Mouse (Mus musculus): ENCODE data around the gene Fam20a.

- TF ChIP-seq CTCF (IDR thresholded peaks at IDR 0.05; ENCODE audit: extremely low read depth, insufficient read length, insufficient replicate concordance, low read depth, low read length) (no peak), POLR2A (IDR thresholded peaks at IDR 0.05; ENCODE audit: low read depth, low read length) (no peak)
These were observed 72.9 kb downstream of the Fam20a start, which contains the start of gene Prkar1a for GRCm38 (mm10) chr11:109649206-109649605.

All from small intestine, adult 2 months (tissue).